Mouse (Mus musculus): ENCODE measurements around the gene Zfp318. TPM values are rescaled to one million over a fixed set of nuclear protein-coding genes. Genes with fewer than 3 reads are reported as not detected.

Gene Zfp318
- polyA plus RNA-seq, 1 experiment from 2014 or later = 5.8 TPM

DNA sequence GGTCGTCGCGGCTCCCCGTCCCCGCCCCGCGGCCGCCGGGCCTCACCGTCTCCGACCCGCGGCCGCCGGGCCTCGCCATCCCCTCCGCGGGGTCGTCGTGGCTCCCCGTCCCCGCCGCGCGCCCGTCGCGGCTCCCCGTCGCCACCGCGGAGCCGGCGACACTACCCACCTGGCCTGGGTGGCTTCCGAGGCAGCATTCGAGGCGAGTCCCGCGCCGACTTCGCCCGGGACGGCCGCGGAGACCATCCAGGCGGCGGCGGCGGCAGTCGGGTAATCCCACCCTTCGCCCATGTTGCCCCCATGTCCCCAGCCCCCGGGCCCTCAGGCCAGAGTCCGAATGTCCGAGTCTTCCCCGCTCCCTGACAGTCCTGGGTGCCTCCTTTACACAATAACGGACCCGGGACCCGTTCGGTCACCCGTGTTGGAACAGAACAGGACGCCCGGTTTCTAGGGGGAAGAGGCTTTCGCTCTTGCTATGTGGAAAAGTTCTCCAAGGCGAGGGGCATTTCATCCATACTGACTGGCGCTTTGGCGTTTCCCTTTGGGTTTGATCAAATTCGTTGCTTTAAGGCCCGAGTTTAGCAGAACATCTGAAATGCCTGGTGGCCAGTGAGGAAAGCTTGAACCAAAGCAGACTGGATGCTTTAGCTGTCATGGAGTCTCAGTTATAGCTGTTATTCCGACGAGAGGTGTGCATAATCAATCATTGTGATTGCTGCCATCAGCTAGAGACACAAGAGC is 700 bp downstream of the Zfp318 start:
- H3K4me3 ChIP-seq (ENCODE audit: low read depth, low read length) = peak overlapping the region; percentile 88
- DNase-seq (ENCODE audit: low spot score) (peak; percentile 13), ATAC-seq (no peak)
- H3K36me3 ChIP-seq (ENCODE audit: insufficient read depth, low read length) = peaks cover 3% of the 10 kb centered on the region; the same call in 1 of the 2 replicates
- peak overlapping the region; percentile 86 for H3K27ac ChIP-seq (ENCODE audit: low read length)
- H3K9me3 ChIP-seq (ENCODE audit: low read length) = no peaks in the 10 kb centered on the region
- H3K4me2 ChIP-seq (replicated peaks; ENCODE audit: low read depth, low read length) = peak overlapping the region; percentile 97
- H3K27me3 ChIP-seq (replicated peaks; ENCODE audit: insufficient read depth, low read length) = no peaks in the 10 kb centered on the region
- peaks cover 4% of the 10 kb centered on the region; the same call in 1 of the 2 replicates for H3K4me1 ChIP-seq (ENCODE audit: insufficient read depth, low read depth, low read length)
- TF ChIP-seq EP300 (IDR thresholded peaks at IDR 0.05) = no peak
- no peak for TF ChIP-seq CTCF (IDR thresholded peaks at IDR 0.05)
- WGBS = under 1% methylated on average over 68 of the region's 70 CpGs
- peak overlapping the region; percentile 74 for H3K9ac ChIP-seq (replicated peaks; ENCODE audit: low read depth)

DNA sequence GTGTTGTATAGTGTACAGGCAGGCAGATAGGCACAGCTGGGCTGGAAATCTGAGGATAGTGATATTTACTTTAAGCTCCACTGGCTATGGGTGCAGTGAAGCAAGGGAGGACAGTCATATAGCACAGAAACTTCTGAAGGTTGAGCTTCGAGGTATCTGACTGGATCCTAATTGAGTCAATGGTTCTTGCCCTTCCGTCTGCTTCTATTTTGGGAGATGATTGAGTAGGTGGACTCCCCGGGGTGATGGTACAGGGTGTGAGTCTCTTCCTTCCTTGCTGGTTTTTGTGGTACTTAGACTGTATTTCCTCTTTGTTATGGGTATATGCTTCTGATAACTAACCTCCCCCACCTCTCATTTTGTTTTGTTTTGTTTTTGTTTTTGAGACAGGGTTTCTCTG is 4.7 kb downstream of the Zfp318 start:
- no peak overlapping the region for H3K9ac ChIP-seq (replicated peaks; ENCODE audit: low read depth)
- H3K4me2 ChIP-seq (replicated peaks; ENCODE audit: low read depth, low read length) = no peak overlapping the region
- no peak overlapping the region for H3K27ac ChIP-seq (ENCODE audit: low read length)
- no peaks in the 10 kb centered on the region for H3K27me3 ChIP-seq (replicated peaks; ENCODE audit: insufficient read depth, low read length)
- ATAC-seq (no peak), DNase-seq (ENCODE audit: low spot score) (no peak)
- H3K4me1 ChIP-seq (ENCODE audit: insufficient read depth, low read depth, low read length) = peaks cover 4% of the 10 kb centered on the region; the same call in 1 of the 2 replicates
- no peaks in the 10 kb centered on the region for H3K9me3 ChIP-seq (ENCODE audit: low read length)
- H3K36me3 ChIP-seq (ENCODE audit: insufficient read depth, low read length) = peaks cover 7% of the 10 kb centered on the region; the same call in 1 of the 2 replicates
- WGBS = 71% methylated on average over 3 of the region's 3 CpGs
- TF ChIP-seq EP300 (IDR thresholded peaks at IDR 0.05) (no peak), CTCF (IDR thresholded peaks at IDR 0.05) (no peak)
- no peak overlapping the region for H3K4me3 ChIP-seq (ENCODE audit: low read depth, low read length)

DNA sequence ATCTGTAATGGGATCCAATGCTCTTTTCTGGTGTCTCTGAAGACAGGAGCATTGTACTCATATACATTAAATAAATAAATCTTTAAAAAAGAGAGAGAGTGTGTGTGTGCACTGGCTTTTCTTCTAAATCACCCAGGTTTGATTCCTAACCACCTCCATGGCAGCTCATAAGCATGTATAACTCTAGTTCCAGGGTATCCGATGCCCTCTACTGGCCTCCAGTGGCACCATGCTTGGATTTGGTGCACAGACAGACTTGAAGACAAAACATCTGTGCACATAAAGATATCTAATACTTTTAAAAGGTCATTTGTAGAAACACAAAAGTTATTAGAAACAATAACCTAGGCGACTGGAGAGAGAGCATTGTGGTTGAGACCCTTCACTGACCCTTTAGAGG is 9.5 kb downstream of the Zfp318 start:
- Histone ChIP-seq H3K9me3 (ENCODE audit: low read length) (no peaks in the 10 kb centered on the region), H3K4me3 (ENCODE audit: low read depth, low read length) (no peak overlapping the region), H3K27ac (ENCODE audit: low read length) (no peak overlapping the region), H3K9ac (replicated peaks; ENCODE audit: low read depth) (no peak overlapping the region), H3K36me3 (ENCODE audit: insufficient read depth, low read length) (peaks cover 15% of the 10 kb centered on the region), H3K4me2 (replicated peaks; ENCODE audit: low read depth, low read length) (no peak overlapping the region), H3K4me1 (ENCODE audit: insufficient read depth, low read depth, low read length) (no peaks in the 10 kb centered on the region), H3K27me3 (replicated peaks; ENCODE audit: insufficient read depth, low read length) (no peaks in the 10 kb centered on the region)
- ATAC-seq (no peak; the same call in 1 of the 2 replicates), DNase-seq (ENCODE audit: low spot score) (peak; percentile 71)
- 50% methylated on average over 2 of the region's 2 CpGs for WGBS
- TF ChIP-seq EP300 (IDR thresholded peaks at IDR 0.05) (no peak), CTCF (IDR thresholded peaks at IDR 0.05) (peak; percentile 85)

DNA sequence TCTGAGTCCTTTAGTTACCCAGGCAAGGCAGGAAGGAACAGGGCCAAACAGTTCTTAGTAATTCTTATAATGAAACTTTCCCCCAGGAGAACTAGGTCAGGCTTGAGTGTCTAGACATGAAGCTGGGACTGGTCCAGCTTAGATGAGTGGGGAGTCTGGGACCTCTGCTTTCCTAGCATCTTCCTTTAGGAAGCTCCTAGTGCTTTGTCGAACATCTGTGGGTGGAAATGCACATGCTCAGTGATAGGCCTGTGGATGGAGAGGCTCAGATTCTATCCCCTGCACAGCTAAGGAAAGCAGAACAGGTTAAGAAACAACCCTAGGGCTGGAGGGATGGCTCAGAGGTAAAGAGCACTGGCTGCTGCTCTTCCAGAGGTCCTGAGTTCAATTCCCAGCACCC is 11.1 kb downstream of the Zfp318 start:
- Histone ChIP-seq H3K9me3 (ENCODE audit: low read length) (no peaks in the 10 kb centered on the region), H3K4me1 (ENCODE audit: insufficient read depth, low read depth, low read length) (no peaks in the 10 kb centered on the region), H3K27ac (ENCODE audit: low read length) (no peak overlapping the region), H3K27me3 (replicated peaks; ENCODE audit: insufficient read depth, low read length) (no peaks in the 10 kb centered on the region), H3K9ac (replicated peaks; ENCODE audit: low read depth) (no peak overlapping the region), H3K36me3 (ENCODE audit: insufficient read depth, low read length) (peaks cover 7% of the 10 kb centered on the region), H3K4me2 (replicated peaks; ENCODE audit: low read depth, low read length) (no peak overlapping the region), H3K4me3 (ENCODE audit: low read depth, low read length) (no peak overlapping the region)
- WGBS = 89% methylated on average over 1 of the region's 1 CpGs
- ATAC-seq (no peak), DNase-seq (ENCODE audit: low spot score) (no peak)
- TF ChIP-seq CTCF (IDR thresholded peaks at IDR 0.05) (no peak), EP300 (IDR thresholded peaks at IDR 0.05) (no peak)

DNA sequence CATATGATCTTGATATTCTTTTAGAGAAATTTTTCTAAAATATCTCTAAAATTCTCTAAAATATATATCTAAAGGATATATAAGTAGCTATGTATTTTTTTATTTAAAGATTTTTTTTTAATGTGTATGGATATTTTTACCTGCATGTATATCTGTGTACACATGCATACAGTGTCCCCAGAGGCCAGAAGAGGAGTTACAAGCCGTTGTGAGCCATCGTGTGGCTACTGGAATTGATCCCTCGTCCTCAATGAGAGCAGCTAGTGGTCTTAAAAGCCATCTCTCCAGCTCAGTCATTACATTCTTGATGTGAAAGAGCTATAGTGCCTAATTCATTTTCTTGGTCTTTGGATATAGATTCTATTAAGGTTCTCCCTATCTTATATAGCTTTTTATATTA is 24.9 kb downstream of the Zfp318 start:
- DNase-seq (ENCODE audit: low spot score) (peak; percentile 29), ATAC-seq (no peak)
- no peaks in the 10 kb centered on the region for H3K4me1 ChIP-seq (ENCODE audit: insufficient read depth, low read depth, low read length)
- WGBS = 31% methylated on average over 3 of the region's 3 CpGs
- no peaks in the 10 kb centered on the region for H3K9me3 ChIP-seq (ENCODE audit: low read length)
- no peak overlapping the region for H3K9ac ChIP-seq (replicated peaks; ENCODE audit: low read depth)
- H3K36me3 ChIP-seq (ENCODE audit: insufficient read depth, low read length) = peaks cover 41% of the 10 kb centered on the region
- no peak overlapping the region for H3K4me3 ChIP-seq (ENCODE audit: low read depth, low read length)
- no peak for TF ChIP-seq EP300 (IDR thresholded peaks at IDR 0.05)
- peak; percentile 62 for TF ChIP-seq CTCF (IDR thresholded peaks at IDR 0.05)
- H3K27ac ChIP-seq (ENCODE audit: low read length) = no peak overlapping the region
- no peak overlapping the region for H3K4me2 ChIP-seq (replicated peaks; ENCODE audit: low read depth, low read length)
- no peaks in the 10 kb centered on the region for H3K27me3 ChIP-seq (replicated peaks; ENCODE audit: insufficient read depth, low read length)

DNA sequence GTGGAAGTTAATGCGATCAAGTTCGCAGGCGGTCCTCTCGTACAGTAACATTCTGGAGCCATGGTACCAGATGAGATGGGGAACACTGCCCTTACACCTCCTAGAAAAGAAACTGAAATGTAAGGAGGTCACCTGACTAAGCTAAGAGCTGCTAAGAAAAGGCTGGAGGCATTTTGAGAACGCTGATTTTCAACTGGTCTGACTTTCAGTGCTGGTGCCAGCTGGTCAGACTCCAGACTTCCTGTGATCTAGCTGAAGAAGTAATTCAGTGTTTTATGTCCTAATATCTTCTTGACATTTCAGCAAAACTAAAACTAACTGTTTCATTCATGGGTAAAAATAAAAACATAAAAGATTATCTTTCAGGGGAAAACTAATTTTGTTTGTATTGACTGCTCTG is 35.1 kb downstream of the Zfp318 start:
- peak; percentile 33 for DNase-seq (ENCODE audit: low spot score)

More for the DNA sequence above, 35.1 kb downstream of the Zfp318 start:
- H3K4me3 ChIP-seq (ENCODE audit: low read depth, low read length) = no peak overlapping the region
- H3K9ac ChIP-seq (replicated peaks; ENCODE audit: low read depth) = no peak overlapping the region
- TF ChIP-seq EP300 (IDR thresholded peaks at IDR 0.05) (no peak), CTCF (IDR thresholded peaks at IDR 0.05) (no peak)
- H3K27me3 ChIP-seq (replicated peaks; ENCODE audit: insufficient read depth, low read length) = no peaks in the 10 kb centered on the region
- 70% methylated on average over 5 of the region's 5 CpGs for WGBS
- H3K36me3 ChIP-seq (ENCODE audit: insufficient read depth, low read length) = peaks cover under 1% of the 10 kb centered on the region; the same call in 1 of the 2 replicates
- no peak overlapping the region for H3K27ac ChIP-seq (ENCODE audit: low read length)
- H3K4me2 ChIP-seq (replicated peaks; ENCODE audit: low read depth, low read length) = no peak overlapping the region
- ATAC-seq = no peak
- H3K9me3 ChIP-seq (ENCODE audit: low read length) = no peaks in the 10 kb centered on the region
- H3K4me1 ChIP-seq (ENCODE audit: insufficient read depth, low read depth, low read length) = no peaks in the 10 kb centered on the region

All from lung, postnatal 0 days (tissue).